Mouse (Mus musculus): Measurements from ENCODE around the gene Zfp651. TPM values are rescaled to one million over a fixed set of nuclear protein-coding genes. Genes with fewer than 3 reads are reported as not detected.

Zfp651 gene
- total RNA-seq, 2 experiments from 2014 or later = 66.6 to 72.6 TPM

DNA sequence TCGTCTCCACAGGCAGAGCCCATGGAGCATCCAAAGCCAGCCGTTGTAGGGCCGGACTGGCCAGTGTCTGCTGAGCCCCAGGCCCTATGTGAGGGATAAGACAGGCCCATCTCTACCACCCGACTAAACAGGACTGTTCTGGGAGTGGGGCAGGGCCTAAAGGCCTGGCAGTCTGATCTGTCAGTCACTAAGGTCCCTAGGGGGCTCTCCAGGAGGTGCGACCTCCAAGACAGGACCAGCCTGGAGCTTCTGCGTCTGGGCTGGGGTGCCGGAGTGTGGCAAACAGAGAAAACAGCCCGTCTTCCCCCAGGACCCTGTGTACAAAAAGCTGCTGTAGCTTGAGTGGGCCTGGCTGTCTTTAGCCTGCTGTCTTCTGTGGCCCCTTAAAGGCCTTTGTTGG, 2.7 kb downstream of the Zfp651 start:
- no peak for DNase-seq (ENCODE audit: low spot score in 2 of 2)

DNA sequence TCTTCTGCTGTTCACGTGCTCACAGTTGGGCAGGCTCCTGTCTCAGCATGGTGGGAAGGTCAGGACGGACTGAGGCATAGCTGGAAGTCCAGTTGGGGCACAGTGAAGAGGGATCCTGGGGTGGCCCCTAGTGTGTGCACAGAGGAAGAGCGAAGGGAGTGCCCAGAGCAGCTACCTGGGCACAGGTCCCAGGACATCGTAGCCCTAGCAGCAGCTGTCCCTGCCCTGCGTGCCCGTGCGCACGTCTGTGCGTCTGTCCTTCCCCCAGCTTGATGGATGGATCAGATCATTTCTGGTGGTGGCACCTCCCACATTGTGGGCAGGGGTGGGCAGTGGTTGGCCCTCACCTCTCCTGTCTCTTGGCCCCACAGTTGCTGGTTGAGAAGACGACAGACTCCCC, 3.1 kb downstream of the Zfp651 start:
- no peak for DNase-seq (ENCODE audit: low spot score in 2 of 2)

DNA sequence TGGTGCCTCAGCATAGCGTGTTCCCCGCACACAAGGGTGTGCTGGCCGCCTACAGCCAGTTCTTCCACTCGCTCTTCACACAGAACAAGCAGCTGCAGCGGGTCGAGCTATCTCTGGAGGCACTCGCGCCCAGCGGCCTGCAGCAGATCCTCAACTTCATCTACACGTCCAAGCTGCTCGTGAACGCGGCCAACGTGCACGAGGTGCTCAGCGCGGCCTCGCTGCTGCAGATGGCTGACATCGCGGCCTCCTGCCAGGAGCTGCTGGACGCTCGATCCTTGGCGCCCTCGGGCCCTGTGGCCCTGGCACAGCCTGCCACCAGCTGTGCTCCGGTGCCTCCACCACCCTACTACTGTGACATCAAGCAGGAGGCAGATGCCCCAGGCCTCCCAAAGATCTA, 3.6 kb downstream of the Zfp651 start:
- no peak for DNase-seq (ENCODE audit: low spot score in 2 of 2)

GRCm38 (mm10) chr9:121763716-121764115, 4.6 kb downstream of the Zfp651 start:
- no peak for DNase-seq (ENCODE audit: low spot score in 2 of 2)

DNA sequence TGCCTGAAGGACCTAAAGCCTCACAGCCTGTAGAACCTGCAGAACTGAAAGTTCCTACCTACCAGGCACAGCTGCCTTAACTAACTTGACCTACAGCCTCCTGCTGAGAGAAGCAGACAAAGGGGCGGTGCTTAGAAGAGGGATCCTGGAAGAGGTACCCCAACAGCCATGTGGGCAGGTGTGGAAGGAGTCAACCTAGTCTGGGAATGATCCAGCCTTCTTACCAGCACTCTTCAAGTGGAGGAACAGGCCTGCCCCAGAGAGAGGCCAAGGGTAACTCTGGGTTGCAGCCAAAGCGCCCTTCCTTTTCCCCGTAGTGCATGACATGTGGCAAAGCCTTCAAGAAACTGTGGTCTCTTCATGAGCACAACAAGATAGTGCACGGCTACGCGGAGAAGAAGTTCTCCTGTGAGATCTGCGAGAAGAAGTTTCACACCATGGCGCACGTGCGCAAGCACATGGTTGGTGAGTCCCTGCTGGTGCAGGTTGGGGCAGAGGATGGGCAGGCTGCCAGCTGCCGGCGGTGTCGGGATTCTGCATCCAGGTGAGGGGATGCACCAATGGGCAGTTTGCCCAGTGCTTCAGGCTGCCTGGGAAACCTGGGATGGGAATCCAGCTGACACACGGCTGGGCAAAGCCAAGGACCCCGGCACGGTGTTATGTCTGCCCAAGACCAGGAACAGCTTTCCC, 6.2 kb downstream of the Zfp651 start:
- no peak for DNase-seq (ENCODE audit: low spot score in 2 of 2)

GRCm38 (mm10) chr9:121772412-121772811, 13.3 kb downstream of the Zfp651 start:
- DNase-seq (ENCODE audit: low spot score in 2 of 2) = no peak

- no peak for DNase-seq (ENCODE audit: low spot score in 2 of 2)
Observed at GRCm38 (mm10) chr9:121775951-121776350, 16.8 kb downstream of the Zfp651 start.

GRCm38 (mm10) chr9:121776511-121776910, 17.4 kb downstream of the Zfp651 start:
- DNase-seq (ENCODE audit: low spot score in 2 of 2) = no peak

DNA sequence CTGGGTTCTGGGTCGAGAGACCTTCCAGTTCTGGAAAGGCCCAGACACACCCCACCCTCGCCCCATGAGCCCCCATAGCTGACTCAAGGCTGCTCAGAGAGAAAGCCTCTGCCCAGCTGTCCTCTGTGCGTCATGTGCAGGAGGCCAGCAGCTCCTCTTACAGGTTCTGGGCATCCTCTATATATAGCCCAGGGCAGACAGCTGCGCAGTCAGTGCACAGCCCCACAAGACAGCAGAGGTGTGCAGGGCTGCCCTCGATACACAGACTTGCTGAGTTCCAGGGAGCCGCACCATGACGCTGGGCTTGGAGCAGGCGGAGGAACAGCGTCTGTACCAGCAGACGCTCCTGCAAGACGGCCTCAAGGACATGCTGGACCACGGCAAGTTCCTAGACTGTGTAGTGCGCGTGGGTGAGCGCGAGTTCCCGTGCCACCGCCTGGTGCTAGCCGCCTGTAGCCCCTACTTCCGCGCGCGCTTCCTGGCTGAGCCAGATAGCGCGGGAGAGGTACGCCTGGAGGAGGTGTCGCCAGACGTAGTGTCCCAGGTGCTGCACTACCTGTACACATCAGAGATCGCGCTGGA, 18.4 kb downstream of the Zfp651 start, which contains the start of gene Klhl40:
Klhl40 (plus strand) TSS at position 124 of the 582 bp plus-strand sequence.
- DNase-seq (ENCODE audit: low spot score in 2 of 2) = no peak

GRCm38 (mm10) chr9:121778066-121778624, 19.0 kb downstream of the Zfp651 start:
- DNase-seq (ENCODE audit: low spot score in 2 of 2) = no peak

- no peak for DNase-seq (ENCODE audit: low spot score in 2 of 2)
Observed at GRCm38 (mm10) chr9:121784801-121785200, 25.7 kb downstream of the Zfp651 start.

GRCm38 (mm10) chr9:121785261-121785660, 26.1 kb downstream of the Zfp651 start:
- DNase-seq (ENCODE audit: low spot score in 2 of 2) = no peak

GRCm38 (mm10) chr9:121786359-121786758, 27.2 kb downstream of the Zfp651 start:
- DNase-seq (ENCODE audit: low spot score in 2 of 2) = no peak

DNA sequence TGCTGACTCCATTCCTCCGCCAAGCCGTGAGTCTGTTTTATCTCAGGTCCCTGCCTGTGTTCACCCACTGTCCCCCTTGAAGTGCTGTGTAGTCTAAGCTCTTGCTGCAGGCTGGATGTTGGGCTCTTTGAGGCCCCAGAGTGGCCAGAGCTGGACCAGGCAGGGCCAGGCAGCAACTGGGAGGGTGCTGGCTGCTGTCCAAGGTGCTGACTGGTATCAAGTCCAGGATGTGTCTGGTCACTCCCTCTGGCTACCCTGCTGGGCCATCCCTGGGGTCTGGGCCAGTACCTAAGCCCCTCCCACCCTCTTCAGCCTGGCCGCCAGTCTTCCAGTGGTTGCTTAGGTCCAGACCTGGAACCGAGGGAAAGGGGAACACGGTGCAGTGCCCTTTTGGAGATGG, 32.1 kb downstream of the Zfp651 start:
- peak in 1 of 2 experiments; percentile 50 for DNase-seq (ENCODE audit: low spot score in 2 of 2)

- no peak for DNase-seq (ENCODE audit: low spot score in 2 of 2)
Observed at GRCm38 (mm10) chr9:121791757-121792521, 32.8 kb downstream of the Zfp651 start, which contains the start of gene Hhatl. Gene Hhatl (minus strand): TSS chr9:121792507.

- DNase-seq (ENCODE audit: low spot score in 2 of 2) = no peak
Observed at GRCm38 (mm10) chr9:121794972-121795539, 35.9 kb downstream of the Zfp651 start.

DNA sequence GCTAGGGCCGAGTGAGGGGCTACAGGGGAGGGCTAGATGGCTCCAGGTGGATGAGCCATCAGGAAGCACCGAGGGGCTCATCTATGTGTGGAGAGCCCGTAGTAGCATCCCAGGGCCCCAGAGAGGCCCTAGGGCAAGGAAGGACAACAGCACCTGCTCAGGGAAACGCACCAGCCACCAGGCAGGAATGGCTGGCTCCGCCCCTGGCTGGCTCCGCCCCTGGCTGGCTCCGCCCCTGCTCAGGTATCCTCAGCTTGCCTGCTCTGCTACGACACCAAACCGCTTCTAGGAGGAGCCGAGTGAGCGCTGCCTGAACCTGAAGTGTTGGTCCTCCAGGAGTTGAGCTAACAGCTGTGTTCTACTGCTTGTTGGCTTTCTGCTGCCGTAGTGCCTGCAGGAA, 38.6 kb downstream of the Zfp651 start:
- no peak for DNase-seq (ENCODE audit: low spot score in 2 of 2)

- DNase-seq (ENCODE audit: low spot score in 2 of 2) = no peak
Observed at GRCm38 (mm10) chr9:121798887-121799520, 39.9 kb downstream of the Zfp651 start.

GRCm38 (mm10) chr9:121802747-121803146, 43.6 kb downstream of the Zfp651 start:
- DNase-seq (ENCODE audit: low spot score in 2 of 2) = no peak

GRCm38 (mm10) chr9:121807546-121807945, 48.4 kb downstream of the Zfp651 start:
- no peak for DNase-seq (ENCODE audit: low spot score in 2 of 2)

- no peak for DNase-seq (ENCODE audit: low spot score in 2 of 2)
Observed at GRCm38 (mm10) chr9:121807947-121808346, 48.8 kb downstream of the Zfp651 start.
